Mouse (Mus musculus): ENCODE measurements at regions not wholly inside any gene's neighbourhood (a gene's known extent, or its start where the extent isn't known, plus 50 kb on each side); places are given as distances from the start of the nearest gene placed in this dataset.
A peak's percentile ranks its signal among the peaks of the same experiment; 100 is the strongest.

GRCm38 (mm10) chr13:28512573-28513334 lies 255.4 kb downstream of the Gm11361 start:
- TF ChIP-seq CTCF (conservative IDR thresholded peaks at IDR 0.05 in 1 of 2, IDR thresholded peaks at IDR 0.05 in 1 of 2; ENCODE audit: low read depth in 2 of 2, low read length in 2 of 2) (no peak), CHD2 (IDR thresholded peaks at IDR 0.05; ENCODE audit: low read length) (no peak), POLR2A (IDR thresholded peaks at IDR 0.05; ENCODE audit: low read depth, low read length) (no peak), HCFC1 (IDR thresholded peaks at IDR 0.05; ENCODE audit: low read depth, low read length) (no peak), SIN3A (IDR thresholded peaks at IDR 0.05; ENCODE audit: low read length) (no peak), E2F4 (IDR thresholded peaks at IDR 0.05; ENCODE audit: insufficient replicate concordance, low read depth, low read length) (no peak), KAT2A (IDR thresholded peaks at IDR 0.05; ENCODE audit: insufficient replicate concordance, low read length) (no peak), ETS1 (conservative IDR thresholded peaks at IDR 0.05; ENCODE audit: low read depth, low read length) (no peak; the same call in 1 of the 2 replicates), TCF12 (IDR thresholded peaks at IDR 0.05; ENCODE audit: low read depth, low read length) (peak; percentile 90), MAFK (IDR thresholded peaks at IDR 0.05; ENCODE audit: insufficient replicate concordance, low read length) (no peak), JUN (IDR thresholded peaks at IDR 0.05; ENCODE audit: insufficient read depth, low read depth, low read length) (peak; percentile 59; the same call in 1 of the 2 replicates), TBP (conservative IDR thresholded peaks at IDR 0.05; ENCODE audit: low read depth, low read length) (no peak), ZC3H11A (IDR thresholded peaks at IDR 0.05; ENCODE audit: low read depth, low read length) (no peak)

Data from CH12.LX (cell line).